Mouse (Mus musculus) bone marrow macrophage, adult 2 months (primary cell): ENCODE measurements at regions not wholly inside any gene's neighbourhood (a gene's known extent, or its start where the extent isn't known, plus 50 kb on each side); places are given as distances from the start of the nearest gene placed in this dataset.

Experiments used
- H3K27ac ChIP-seq: 2 replicates; pipeline ENCODE4 v1.5.1; 2012; ENCODE audit warnings: low read depth, low read length; ENCODE audit not compliant: insufficient read depth
- H3K4me1 ChIP-seq: 2 replicates; pipeline ENCODE4 v1.6.1; 2012; ENCODE audit warnings: low read length; ENCODE audit not compliant: control insufficient read depth, insufficient read depth
- H3K4me3 ChIP-seq: 2 replicates; pipeline ENCODE4 v1.5.1; 2012; ENCODE audit warnings: mild to moderate bottlenecking, low read length, moderate library complexity; ENCODE audit not compliant: insufficient read depth
- CTCF ChIP-seq: IDR thresholded peaks from 2 replicates; pipeline ENCODE4 v1.5.1; 2012; ENCODE audit warnings: low read depth, mild to moderate bottlenecking, low read length, moderate library complexity
- POLR2A ChIP-seq: IDR thresholded peaks from 2 replicates; pipeline ENCODE4 v1.6.1; 2012; ENCODE audit warnings: mild to moderate bottlenecking, low read depth, low read length, borderline replicate concordance

- H3K27ac ChIP-seq: no peak overlapping the region
- TF ChIP-seq CTCF: no peak
- TF ChIP-seq POLR2A: no peak
- H3K4me1 ChIP-seq: peaks cover 31% of the 10 kb centered on the region
- no peak overlapping the region for H3K4me3 ChIP-seq
These were observed 186.5 kb upstream of the Mkln1 start for GRCm38 (mm10) chr6:31212080-31212479.

- Histone ChIP-seq H3K4me1 (peaks cover 27% of the 10 kb centered on the region), H3K4me3 (no peak overlapping the region)
- TF ChIP-seq POLR2A: no peak
- TF ChIP-seq CTCF: no peak
These were observed 185.8 kb upstream of the Mkln1 start for GRCm38 (mm10) chr6:31212694-31213093.

GRCm38 (mm10) chr6:31213161-31213560 is 185.4 kb upstream of the Mkln1 start:
- H3K27ac ChIP-seq: no peak overlapping the region
- TF ChIP-seq POLR2A (no peak), CTCF (no peak)
- H3K4me1 ChIP-seq: peaks cover 23% of the 10 kb centered on the region
- no peak overlapping the region for H3K4me3 ChIP-seq

More at GRCm38 (mm10) chr6:31212694-31213093, 185.8 kb upstream of the Mkln1 start:
- no peak overlapping the region for H3K27ac ChIP-seq

GRCm38 (mm10) chr6:31215661-31216060 is 182.9 kb upstream of the Mkln1 start:
- peak overlapping the region; percentile 35; the same call in 1 of the 2 replicates for H3K27ac ChIP-seq
- peak overlapping the region; percentile 89 for H3K4me3 ChIP-seq
- TF ChIP-seq POLR2A (no peak), CTCF (no peak)
- H3K4me1 ChIP-seq: peaks cover 15% of the 10 kb centered on the region

GRCm38 (mm10) chr6:31216206-31217059 is 182.1 kb upstream of the Mkln1 start:
- peak overlapping the region; percentile 69 for H3K27ac ChIP-seq
- TF ChIP-seq CTCF: no peak
- no peak for TF ChIP-seq POLR2A
- H3K4me1 ChIP-seq: peaks cover 14% of the 10 kb centered on the region
- H3K4me3 ChIP-seq: peak overlapping the region; percentile 89

- TF ChIP-seq POLR2A: no peak
- no peak for TF ChIP-seq CTCF
- Histone ChIP-seq H3K4me1 (peaks cover 19% of the 10 kb centered on the region), H3K27ac (peak overlapping the region; percentile 69), H3K4me3 (peak overlapping the region; percentile 89)
These were observed 181.4 kb upstream of the Mkln1 start for GRCm38 (mm10) chr6:31217060-31217541.

GRCm38 (mm10) chr6:31217641-31218138 is 180.8 kb upstream of the Mkln1 start:
- Histone ChIP-seq H3K4me3 (peak overlapping the region; percentile 89), H3K4me1 (peaks cover 19% of the 10 kb centered on the region), H3K27ac (peak overlapping the region; percentile 89)
- no peak for TF ChIP-seq CTCF
- TF ChIP-seq POLR2A: no peak

- Histone ChIP-seq H3K4me1 (peaks cover 18% of the 10 kb centered on the region), H3K27ac (peak overlapping the region; percentile 89), H3K4me3 (peak overlapping the region; percentile 89)
- TF ChIP-seq CTCF (no peak), POLR2A (no peak)
These were observed 180.3 kb upstream of the Mkln1 start for GRCm38 (mm10) chr6:31218139-31218750.

- Histone ChIP-seq H3K4me3 (peak overlapping the region; percentile 89), H3K27ac (peak overlapping the region; percentile 89), H3K4me1 (peaks cover 15% of the 10 kb centered on the region)
- TF ChIP-seq CTCF: no peak
These were observed 179.7 kb upstream of the Mkln1 start for GRCm38 (mm10) chr6:31218880-31219279.

- H3K27ac ChIP-seq: peak overlapping the region; percentile 78
These were observed 178.8 kb upstream of the Mkln1 start for GRCm38 (mm10) chr6:31219736-31220135.

More at GRCm38 (mm10) chr6:31219736-31220135, 178.8 kb upstream of the Mkln1 start:
- Histone ChIP-seq H3K4me3 (peak overlapping the region; percentile 86), H3K4me1 (peaks cover 19% of the 10 kb centered on the region)
- TF ChIP-seq CTCF: no peak
- no peak for TF ChIP-seq POLR2A
